Mouse (Mus musculus) forebrain, embryonic 12.5 days (tissue): ENCODE results near the gene Sprr2a2. TPM values are rescaled to one million over a fixed set of nuclear protein-coding genes. Genes with fewer than 3 reads are reported as not detected.
"Not testable (repeated sequence)": the region's sequence is repeated elsewhere in the genome, so short reads cannot be mapped to it uniquely, and the experiment has no call there.

Experiments
- ATAC-seq: fragments of 200-750 bp; cut with Nextera tagmentation; 2 replicates; pipeline ENCODE4 v1.8.0; 2017; ENCODE audit warnings: moderate TSS enrichment; ENCODE audit not compliant: low FRiP score
- H3K27ac ChIP-seq: fragments of 300-500 bp; sonication (generic); 2 replicates; pipeline ENCODE4 v1.5.1; 2016; ENCODE audit warnings: mild to moderate bottlenecking
- H3K27me3 ChIP-seq: fragments of 300-500 bp; sonication (generic); 2 replicates; pipeline ENCODE4 v1.6.1; 2016; ENCODE audit warnings: mild to moderate bottlenecking
- H3K36me3 ChIP-seq: fragments of 300-500 bp; sonication (generic); replicated peaks from 2 replicates; pipeline ENCODE4 v1.6.1; 2016; ENCODE audit warnings: mild to moderate bottlenecking
- H3K4me1 ChIP-seq: fragments of 300-500 bp; sonication (generic); 2 replicates; pipeline ENCODE4 v1.6.1; 2016
- H3K4me2 ChIP-seq: fragments of 300-500 bp; sonication (generic); 2 replicates; pipeline ENCODE4 v1.6.1; 2016; ENCODE audit warnings: mild to moderate bottlenecking, moderate library complexity
- H3K4me3 ChIP-seq: fragments of 300-500 bp; sonication (generic); replicated peaks from 2 replicates; pipeline ENCODE4 v1.5.1; 2016; ENCODE audit warnings: mild to moderate bottlenecking
- H3K9ac ChIP-seq: fragments of 300-500 bp; sonication (generic); 2 replicates; pipeline ENCODE4 v1.6.1; 2016; ENCODE audit warnings: mild to moderate bottlenecking
- H3K9me3 ChIP-seq: fragments of 300-500 bp; sonication (generic); 2 replicates; pipeline ENCODE4 v1.6.1; 2016
- WGBS: fragments of 180-500 bp; shearing (Covaris S2); methylation state at CpG from one replicate; pipeline ENCODE4 v1.1.7; 2016; 5-methylcytosine and 5-hydroxymethylcytosine counted together
- polyA plus RNA-seq: library from polyadenylated mRNA; unstranded; fragments of >200 nt; fragmentation: Nextera tagmentation; extraction: Ambion mirVana; gene quantifications from 2 replicates; pipeline ENCODE4 v1.2.1, GENCODE M21; 2016

Gene Sprr2a2
- polyA plus RNA-seq, 1 experiment from 2014 or later: not detected

- not testable (repeated sequence) for ATAC-seq, H3K27me3 ChIP-seq, H3K4me1 ChIP-seq, H3K9ac ChIP-seq, H3K36me3 ChIP-seq, H3K4me2 ChIP-seq, H3K4me3 ChIP-seq, H3K9me3 ChIP-seq, H3K27ac ChIP-seq
- no CpG with 5 or more reads among the region's 1 CpGs for WGBS
Observed at GRCm38 (mm10) chr3:92239197-92239596, 23.5 kb downstream of the Sprr2a2 start.

- H3K4me3 ChIP-seq, H3K4me1 ChIP-seq, H3K36me3 ChIP-seq, H3K27ac ChIP-seq, H3K9me3 ChIP-seq, H3K9ac ChIP-seq, H3K27me3 ChIP-seq, H3K4me2 ChIP-seq: not testable (repeated sequence)
- ATAC-seq: 0 out of 2 replicates have a peak, but pooled peaks have one; percentile 14
Observed at GRCm38 (mm10) chr3:92244833-92245232, 29.1 kb downstream of the Sprr2a2 start.

- not testable (repeated sequence) for H3K4me1 ChIP-seq, H3K4me2 ChIP-seq, H3K36me3 ChIP-seq, H3K9ac ChIP-seq, H3K4me3 ChIP-seq, ATAC-seq, H3K27ac ChIP-seq, H3K27me3 ChIP-seq, H3K9me3 ChIP-seq
- WGBS: no CpG with 5 or more reads among the region's 10 CpGs
Observed at GRCm38 (mm10) chr3:92246245-92246644, 30.5 kb downstream of the Sprr2a2 start.

- ATAC-seq, H3K4me1 ChIP-seq, H3K36me3 ChIP-seq, H3K9ac ChIP-seq, H3K27ac ChIP-seq, H3K27me3 ChIP-seq, H3K9me3 ChIP-seq, H3K4me3 ChIP-seq, H3K4me2 ChIP-seq: not testable (repeated sequence)
Observed at GRCm38 (mm10) chr3:92248494-92248893, 32.8 kb downstream of the Sprr2a2 start.

GRCm38 (mm10) chr3:92250450-92250849 lies 34.7 kb downstream of the Sprr2a2 start:
- 85% methylated on average over 2 of the region's 2 CpGs for WGBS
- H3K4me1 ChIP-seq, H3K27ac ChIP-seq, ATAC-seq, H3K27me3 ChIP-seq, H3K9ac ChIP-seq, H3K4me3 ChIP-seq, H3K4me2 ChIP-seq, H3K9me3 ChIP-seq, H3K36me3 ChIP-seq: not testable (repeated sequence)

- ATAC-seq: peak; percentile 52; the same call in 1 of the 2 replicates
- not testable (repeated sequence) for H3K27me3 ChIP-seq, H3K9ac ChIP-seq, H3K4me1 ChIP-seq, H3K36me3 ChIP-seq, H3K4me2 ChIP-seq, H3K27ac ChIP-seq, H3K4me3 ChIP-seq, H3K9me3 ChIP-seq
- WGBS: no CpG with 5 or more reads among the region's 8 CpGs
Observed at GRCm38 (mm10) chr3:92253860-92254259, 38.1 kb downstream of the Sprr2a2 start.

- H3K9me3 ChIP-seq, H3K4me2 ChIP-seq, H3K27me3 ChIP-seq, H3K4me1 ChIP-seq, H3K36me3 ChIP-seq, H3K4me3 ChIP-seq, H3K27ac ChIP-seq, H3K9ac ChIP-seq: not testable (repeated sequence)
- ATAC-seq: peak; percentile 45; the same call in 1 of the 2 replicates
Observed at GRCm38 (mm10) chr3:92258526-92258925, 42.8 kb downstream of the Sprr2a2 start.

- no CpG with 5 or more reads among the region's 2 CpGs for WGBS
- H3K9me3 ChIP-seq, H3K27me3 ChIP-seq, H3K27ac ChIP-seq, ATAC-seq, H3K4me3 ChIP-seq, H3K9ac ChIP-seq, H3K36me3 ChIP-seq, H3K4me1 ChIP-seq, H3K4me2 ChIP-seq: not testable (repeated sequence)
Observed at GRCm38 (mm10) chr3:92263462-92263861, 47.7 kb downstream of the Sprr2a2 start.

- not testable (repeated sequence) for ATAC-seq, H3K36me3 ChIP-seq, H3K27me3 ChIP-seq, H3K4me1 ChIP-seq, H3K9ac ChIP-seq, H3K4me2 ChIP-seq, H3K27ac ChIP-seq, H3K4me3 ChIP-seq, H3K9me3 ChIP-seq
- no CpG with 5 or more reads among the region's 4 CpGs for WGBS
Observed at GRCm38 (mm10) chr3:92271414-92271985, 55.8 kb downstream of the Sprr2a2 start.

GRCm38 (mm10) chr3:92273504-92273903 lies 57.8 kb downstream of the Sprr2a2 start:
- not testable (repeated sequence) for H3K9ac ChIP-seq, H3K36me3 ChIP-seq

GRCm38 (mm10) chr3:92274018-92274417 lies 58.3 kb downstream of the Sprr2a2 start:
- no CpG with 5 or more reads among the region's 1 CpGs for WGBS
- H3K4me1 ChIP-seq, H3K9me3 ChIP-seq, ATAC-seq, H3K4me3 ChIP-seq, H3K27me3 ChIP-seq, H3K27ac ChIP-seq, H3K36me3 ChIP-seq, H3K9ac ChIP-seq, H3K4me2 ChIP-seq: not testable (repeated sequence)

More at GRCm38 (mm10) chr3:92273504-92273903, 57.8 kb downstream of the Sprr2a2 start:
- not testable (repeated sequence) for H3K4me3 ChIP-seq, H3K27ac ChIP-seq, H3K27me3 ChIP-seq, H3K4me1 ChIP-seq, ATAC-seq, H3K4me2 ChIP-seq, H3K9me3 ChIP-seq

- H3K4me1 ChIP-seq, ATAC-seq, H3K9me3 ChIP-seq, H3K4me3 ChIP-seq, H3K27ac ChIP-seq, H3K36me3 ChIP-seq, H3K27me3 ChIP-seq, H3K4me2 ChIP-seq, H3K9ac ChIP-seq: not testable (repeated sequence)
Observed at GRCm38 (mm10) chr3:92279663-92280062, 63.9 kb downstream of the Sprr2a2 start.

- 94% methylated on average over 5 of the region's 12 CpGs for WGBS
- H3K4me3 ChIP-seq, H3K9ac ChIP-seq, H3K27ac ChIP-seq, H3K9me3 ChIP-seq, H3K27me3 ChIP-seq, H3K4me1 ChIP-seq, H3K36me3 ChIP-seq, ATAC-seq, H3K4me2 ChIP-seq: not testable (repeated sequence)
Observed at GRCm38 (mm10) chr3:92280963-92281606, 65.4 kb downstream of the Sprr2a2 start.
